Mouse (Mus musculus) neural tube, embryonic 14.5 days (tissue): ENCODE results near the gene Rrh. TPM values are rescaled to one million over a fixed set of nuclear protein-coding genes. Genes with fewer than 3 reads are reported as not detected.

Experiments used
- ATAC-seq: fragments of 200-750 bp; cut with Nextera tagmentation; 2 replicates; pipeline ENCODE4 v1.8.0; 2017; ENCODE audit warnings: low read depth, mild to moderate bottlenecking, moderate TSS enrichment, moderate library complexity
- H3K27ac ChIP-seq: fragments of 300-500 bp; sonication (generic); 2 replicates; pipeline ENCODE4 v1.5.1; 2014; ENCODE audit warnings: low read depth, mild to moderate bottlenecking, control low read depth, low read length, moderate library complexity, mixed read lengths
- H3K27me3 ChIP-seq: fragments of 300-500 bp; sonication (generic); 2 replicates; pipeline ENCODE4 v1.6.1; 2014; ENCODE audit warnings: low read length; ENCODE audit not compliant: control insufficient read depth, insufficient read depth
- H3K36me3 ChIP-seq: fragments of 300-500 bp; sonication (generic); 2 replicates; pipeline ENCODE4 v1.6.1; 2014; ENCODE audit warnings: low read length, mixed read lengths; ENCODE audit not compliant: control insufficient read depth, insufficient read depth
- H3K4me1 ChIP-seq: fragments of 300-500 bp; sonication (generic); 2 replicates; pipeline ENCODE4 v1.6.1; 2014; ENCODE audit warnings: low read length; ENCODE audit not compliant: control insufficient read depth, insufficient read depth
- H3K4me2 ChIP-seq: fragments of 300-500 bp; sonication (generic); 2 replicates; pipeline ENCODE4 v1.6.1; 2014; ENCODE audit warnings: mild to moderate bottlenecking, low read depth, low read length, control low read depth
- H3K4me3 ChIP-seq: fragments of 300-500 bp; sonication (generic); 2 replicates; pipeline ENCODE4 v1.5.1; 2014; ENCODE audit warnings: low read depth, low read length, control low read depth, mixed read lengths
- H3K9ac ChIP-seq: fragments of 300-500 bp; sonication (generic); replicated peaks from 2 replicates; pipeline ENCODE4 v1.6.1; 2014; ENCODE audit warnings: low read depth, mild to moderate bottlenecking, control low read depth, low read length, mixed read lengths
- H3K9me3 ChIP-seq: fragments of 300-500 bp; sonication (generic); 2 replicates; pipeline ENCODE4 v1.6.1; 2016; ENCODE audit warnings: low read length; ENCODE audit not compliant: control insufficient read depth
- WGBS: fragments of 180-500 bp; shearing (Covaris S2); extraction: QIAGEN DNeasy Blood & Tissue Kit; methylation state at CpG from one replicate; pipeline ENCODE4 v1.1.7; 2014; 5-methylcytosine and 5-hydroxymethylcytosine counted together
- polyA plus RNA-seq: library from polyadenylated mRNA; unstranded; fragments of >200 nt; fragmentation: Nextera tagmentation; extraction: Ambion mirVana; gene quantifications from 2 replicates; pipeline ENCODE4 v1.2.1, GENCODE M21; 2014

The Rrh gene
- polyA plus RNA-seq, 1 experiment from 2014 or later: 0.09 TPM

DNA sequence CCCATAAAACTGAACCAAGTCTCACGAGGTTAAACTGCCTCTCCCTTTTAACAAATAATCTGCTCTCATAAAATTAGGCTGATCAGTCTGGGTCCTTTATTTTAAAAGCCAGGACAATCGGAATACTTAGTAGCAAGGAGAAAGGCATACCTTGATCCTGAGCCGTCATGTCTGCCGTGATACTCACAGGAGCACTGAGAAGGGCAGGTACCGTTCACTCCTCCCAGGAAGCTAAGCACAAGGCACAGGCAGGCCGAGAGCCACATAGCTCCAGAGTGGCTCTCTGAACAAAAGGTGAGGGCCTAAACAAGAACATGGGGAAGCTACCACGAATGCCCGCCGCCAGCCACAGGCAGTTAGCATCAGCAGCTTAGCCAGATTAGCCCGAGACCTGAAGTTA, 18.6 kb downstream of the Rrh start, which contains the start of gene Lrit3:
Lrit3 (minus strand) TSS at position 266 of the 400 bp plus-strand sequence.
- 84% methylated on average over 10 of the region's 10 CpGs for WGBS
- Histone ChIP-seq H3K4me1 (no peaks in the 10 kb centered on the region), H3K9me3 (no peaks in the 10 kb centered on the region), H3K36me3 (no peaks in the 10 kb centered on the region), H3K9ac (no peak within 1 kb of the TSS), H3K27ac (no peak within 1 kb of the TSS), H3K27me3 (no peaks in the 10 kb centered on the region), H3K4me3 (no peak within 1 kb of the TSS), H3K4me2 (no peak within 1 kb of the TSS)
- no peak for ATAC-seq

DNA sequence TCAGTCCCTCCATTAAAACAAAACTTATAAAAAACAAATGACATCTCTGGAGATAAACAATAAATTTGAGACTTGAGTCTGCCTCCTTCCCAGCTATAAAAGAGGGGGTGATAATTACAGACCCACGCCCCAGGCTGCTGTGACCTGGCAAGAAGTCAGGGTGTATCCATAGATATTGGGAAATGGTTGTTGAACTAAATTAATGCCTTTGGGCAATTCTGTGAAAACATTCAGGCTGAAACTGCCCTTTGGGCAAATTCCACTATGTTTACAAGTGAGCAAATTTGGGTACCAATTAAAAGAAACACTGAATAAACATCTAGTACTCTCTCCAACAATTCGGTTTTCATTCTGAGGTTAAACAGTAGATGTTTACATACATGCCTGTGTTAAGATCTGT, 23.4 kb downstream of the Rrh start:
- 81% methylated on average over 2 of the region's 2 CpGs for WGBS
- H3K4me2 ChIP-seq: no peak overlapping the region
- no peaks in the 10 kb centered on the region for H3K9me3 ChIP-seq
- no peaks in the 10 kb centered on the region for H3K4me1 ChIP-seq
- no peak overlapping the region for H3K9ac ChIP-seq
- no peaks in the 10 kb centered on the region for H3K27me3 ChIP-seq
- H3K36me3 ChIP-seq: no peaks in the 10 kb centered on the region
- no peak overlapping the region for H3K27ac ChIP-seq
- no peak for ATAC-seq
- no peak overlapping the region for H3K4me3 ChIP-seq

DNA sequence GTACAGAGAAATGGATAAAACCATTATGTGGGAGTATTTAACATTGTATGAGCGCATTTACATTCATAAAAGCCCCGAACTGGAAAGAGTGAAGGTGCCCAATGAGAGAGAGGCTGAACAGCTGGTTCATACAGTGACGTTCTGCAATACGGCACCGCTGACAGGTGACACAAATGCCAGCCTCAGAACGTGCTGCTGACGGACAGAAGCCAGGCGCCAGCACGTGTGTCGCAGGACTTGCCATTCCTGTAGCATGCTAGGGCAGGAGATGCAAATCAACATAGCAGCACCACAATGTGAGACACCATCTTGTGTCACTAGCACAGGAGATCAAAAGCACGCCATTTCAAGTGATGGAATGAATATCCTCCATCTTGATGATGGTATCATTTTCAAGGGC, 23.8 kb downstream of the Rrh start:
- H3K9ac ChIP-seq: no peak overlapping the region
- no peaks in the 10 kb centered on the region for H3K9me3 ChIP-seq
- H3K4me1 ChIP-seq: no peaks in the 10 kb centered on the region
- ATAC-seq: no peak
- no peaks in the 10 kb centered on the region for H3K36me3 ChIP-seq
- H3K4me2 ChIP-seq: no peak overlapping the region
- no peaks in the 10 kb centered on the region for H3K27me3 ChIP-seq
- H3K27ac ChIP-seq: no peak overlapping the region
- 86% methylated on average over 11 of the region's 11 CpGs for WGBS
- no peak overlapping the region for H3K4me3 ChIP-seq

DNA sequence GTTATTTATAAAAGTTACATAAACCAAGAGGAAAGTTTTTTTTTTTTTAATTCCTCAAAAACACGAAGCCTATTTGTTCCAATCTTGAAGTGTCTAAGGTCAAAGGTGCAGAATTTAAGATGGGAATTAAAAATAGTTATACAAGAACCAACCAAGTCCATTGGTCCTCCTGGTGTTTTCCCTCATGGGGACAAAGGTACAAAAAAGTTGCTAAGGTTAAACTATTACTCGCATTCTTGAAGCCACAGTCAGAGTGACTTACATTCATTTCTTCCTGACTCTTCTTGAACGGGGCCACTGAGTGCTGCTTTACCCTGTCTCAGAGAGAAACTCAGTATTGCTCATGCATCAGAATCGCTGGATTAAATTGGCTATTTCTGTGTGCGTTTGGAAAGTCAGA, 25.0 kb downstream of the Rrh start:
- H3K27me3 ChIP-seq: no peaks in the 10 kb centered on the region
- H3K27ac ChIP-seq: no peak overlapping the region
- no peaks in the 10 kb centered on the region for H3K9me3 ChIP-seq
- H3K4me3 ChIP-seq: no peak overlapping the region
- whole genome bisulfite sequencing: 82% methylated on average over 5 of the region's 5 CpGs
- no peaks in the 10 kb centered on the region for H3K4me1 ChIP-seq
- H3K36me3 ChIP-seq: no peaks in the 10 kb centered on the region
- H3K9ac ChIP-seq: no peak overlapping the region
- H3K4me2 ChIP-seq: no peak overlapping the region
- no peak for ATAC-seq

DNA sequence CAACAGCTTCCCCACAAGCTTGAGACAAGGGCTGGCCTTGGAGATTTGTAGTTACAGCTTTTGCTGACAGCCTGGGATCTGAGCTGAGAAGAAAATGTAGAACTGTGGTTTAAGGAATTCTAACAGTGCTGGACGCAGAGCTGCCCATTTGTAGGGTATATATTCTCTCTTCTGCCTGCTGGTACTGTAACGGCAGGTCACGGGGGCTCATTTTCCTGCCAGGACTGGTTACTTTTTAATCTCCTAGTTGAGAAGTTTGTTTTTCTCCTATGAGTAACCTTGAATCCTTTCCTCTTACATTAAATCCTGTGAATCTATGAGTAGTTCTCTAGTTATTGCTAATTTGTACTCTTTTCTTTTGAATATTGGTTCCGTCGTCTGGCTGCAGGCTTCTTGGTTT, 28.6 kb downstream of the Rrh start:
- H3K27me3 ChIP-seq: no peaks in the 10 kb centered on the region
- no peak overlapping the region for H3K27ac ChIP-seq
- no peak overlapping the region for H3K4me3 ChIP-seq
- no peak overlapping the region for H3K4me2 ChIP-seq
- no peaks in the 10 kb centered on the region for H3K36me3 ChIP-seq
- H3K9me3 ChIP-seq: no peaks in the 10 kb centered on the region
- ATAC-seq: no peak
- 94% methylated on average over 5 of the region's 5 CpGs for WGBS
- H3K9ac ChIP-seq: no peak overlapping the region
- no peaks in the 10 kb centered on the region for H3K4me1 ChIP-seq

DNA sequence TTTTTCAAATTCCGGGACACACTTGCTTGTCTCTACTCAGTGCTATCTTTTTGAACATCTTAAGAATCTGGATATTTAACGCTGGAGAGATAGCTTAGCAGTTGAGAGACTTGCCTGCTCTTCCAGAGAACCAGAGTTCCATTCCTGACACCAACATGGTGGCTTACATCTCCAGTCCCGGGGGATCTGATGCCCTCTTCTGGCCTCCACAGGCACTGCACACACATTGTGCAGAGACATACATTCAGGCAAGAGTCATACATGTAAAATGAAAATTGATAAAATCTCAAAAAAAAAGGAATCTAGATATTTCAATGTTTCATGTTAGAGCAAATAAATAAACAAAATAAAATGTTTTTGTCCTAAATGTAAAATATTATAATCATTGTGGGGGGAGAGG, 39.6 kb downstream of the Rrh start:
- WGBS: 91% methylated on average over 3 of the region's 3 CpGs
- Histone ChIP-seq H3K4me2 (no peak overlapping the region), H3K4me3 (no peak overlapping the region), H3K27ac (no peak overlapping the region), H3K4me1 (no peaks in the 10 kb centered on the region), H3K9ac (no peak overlapping the region), H3K27me3 (no peaks in the 10 kb centered on the region), H3K9me3 (no peaks in the 10 kb centered on the region), H3K36me3 (no peaks in the 10 kb centered on the region)
- ATAC-seq: no peak

DNA sequence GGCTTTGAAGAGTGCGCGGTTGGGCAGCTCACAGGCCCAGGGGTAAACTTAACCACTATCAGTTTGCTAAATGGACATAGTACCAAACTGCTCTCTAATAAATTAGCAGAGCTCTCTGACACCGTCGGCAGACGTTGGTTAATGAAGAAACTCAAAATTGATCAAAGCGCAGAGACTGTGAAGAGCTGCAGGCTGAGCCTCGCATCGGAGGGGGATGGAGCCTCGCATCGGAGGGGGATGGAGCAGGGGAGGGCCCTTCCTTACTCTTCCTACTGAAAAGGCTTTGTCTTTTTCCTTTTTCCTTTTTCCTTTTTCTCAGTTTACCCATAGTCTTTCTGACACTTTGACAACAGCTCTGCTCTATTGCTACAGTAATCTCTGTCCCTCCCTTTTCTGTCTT, 41.0 kb downstream of the Rrh start:
- Histone ChIP-seq H3K4me3 (no peak overlapping the region), H3K4me2 (no peak overlapping the region), H3K4me1 (no peaks in the 10 kb centered on the region), H3K9ac (no peak overlapping the region), H3K27ac (no peak overlapping the region), H3K36me3 (no peaks in the 10 kb centered on the region), H3K9me3 (no peaks in the 10 kb centered on the region), H3K27me3 (no peaks in the 10 kb centered on the region)
- ATAC-seq: no peak; the same call in 1 of the 2 replicates
- 45% methylated on average over 10 of the region's 10 CpGs for WGBS

DNA sequence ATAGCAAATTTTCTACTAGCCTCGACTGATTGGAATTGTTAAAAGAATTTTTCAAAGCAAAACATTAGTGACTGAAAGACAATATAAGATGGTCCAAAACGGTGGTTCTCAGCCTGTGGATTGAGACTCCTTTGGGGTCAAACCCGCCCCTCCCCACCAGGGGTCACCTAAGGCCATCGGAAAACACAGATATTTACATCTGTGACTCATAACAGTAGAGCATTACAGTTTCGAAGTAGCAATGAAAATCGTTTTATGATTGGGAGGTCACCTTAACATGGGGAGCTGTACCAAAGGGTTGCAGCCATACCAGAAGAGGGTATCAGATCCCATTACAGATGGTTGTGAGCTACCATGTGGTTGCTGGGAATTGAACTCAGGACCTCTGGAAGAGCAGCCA, 51.2 kb downstream of the Rrh start:
- Histone ChIP-seq H3K4me1 (no peaks in the 10 kb centered on the region), H3K9me3 (no peaks in the 10 kb centered on the region), H3K36me3 (no peaks in the 10 kb centered on the region), H3K4me2 (no peak overlapping the region), H3K9ac (no peak overlapping the region), H3K27me3 (no peaks in the 10 kb centered on the region), H3K4me3 (no peak overlapping the region), H3K27ac (no peak overlapping the region)
- WGBS: 83% methylated on average over 6 of the region's 6 CpGs
- no peak for ATAC-seq

DNA sequence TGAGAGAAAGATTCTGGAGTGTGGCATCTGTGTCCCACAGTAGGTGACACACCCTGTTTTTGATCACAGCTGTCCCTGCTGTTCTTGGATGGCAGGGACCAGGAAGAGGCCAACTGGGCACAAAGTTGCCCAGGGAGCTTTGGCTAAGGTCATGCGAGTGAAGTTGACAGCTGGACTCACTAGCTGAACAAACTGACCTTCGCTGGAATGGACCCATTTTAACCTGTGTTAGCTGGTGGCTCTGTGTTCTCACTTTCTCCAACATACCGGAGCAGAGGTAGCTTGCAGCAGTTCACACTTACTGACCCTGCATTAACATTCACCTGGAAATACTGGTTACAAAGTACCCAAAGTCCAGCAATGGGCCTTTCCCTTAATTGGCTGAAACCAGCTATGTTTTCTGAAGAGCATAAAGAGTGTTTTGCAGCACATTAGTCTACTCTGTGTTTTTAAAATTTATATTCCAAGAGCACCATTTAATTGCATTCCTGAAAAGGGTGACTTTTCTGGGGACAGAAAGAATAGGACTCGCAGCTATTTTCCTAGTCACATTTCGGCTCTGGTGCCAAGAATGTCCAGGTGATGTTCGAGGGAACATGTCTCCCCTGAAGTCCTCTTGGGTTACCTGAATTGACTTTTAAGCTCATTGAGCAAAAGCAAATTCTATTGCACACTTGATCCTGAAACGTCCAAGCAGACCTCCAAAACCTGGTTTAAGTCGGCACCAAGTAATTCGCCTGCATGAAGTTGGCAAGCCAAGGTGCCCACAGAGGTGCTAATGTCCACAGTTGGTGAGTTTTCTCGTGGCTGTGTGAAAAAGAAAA, 55.2 kb downstream of the Rrh start:
- Histone ChIP-seq H3K27ac (no peak overlapping the region), H3K4me1 (no peaks in the 10 kb centered on the region), H3K36me3 (no peaks in the 10 kb centered on the region), H3K9ac (no peak overlapping the region), H3K4me2 (no peak overlapping the region), H3K27me3 (no peaks in the 10 kb centered on the region), H3K9me3 (no peaks in the 10 kb centered on the region), H3K4me3 (no peak overlapping the region)
- WGBS: 91% methylated on average over 10 of the region's 10 CpGs
- no peak for ATAC-seq
